Mouse (Mus musculus): ENCODE measurements at regions not wholly inside any gene's neighbourhood (a gene's known extent, or its start where the extent isn't known, plus 50 kb on each side); places are given as distances from the start of the nearest gene placed in this dataset.

GRCm38 (mm10) chr2:115042299-115042785, 387.6 kb upstream of the Dph6 start:
- TF ChIP-seq CTCF (IDR thresholded peaks at IDR 0.05; ENCODE audit: low read depth, low read length) (no peak), POLR2A (IDR thresholded peaks at IDR 0.05; ENCODE audit: borderline replicate concordance, low read depth, low read length) (no peak)
- H3K4me3 ChIP-seq (ENCODE audit: insufficient read depth, low read length): no peak overlapping the region
- H3K27ac ChIP-seq (ENCODE audit: insufficient read depth, low read depth, low read length): no peak overlapping the region
- H3K4me1 ChIP-seq (ENCODE audit: control insufficient read depth, insufficient read depth, low read length): no peaks in the 10 kb centered on the region

GRCm38 (mm10) chr2:115056327-115057070, 401.7 kb upstream of the Dph6 start:
- Histone ChIP-seq H3K4me1 (ENCODE audit: control insufficient read depth, insufficient read depth, low read length) (no peaks in the 10 kb centered on the region), H3K27ac (ENCODE audit: insufficient read depth, low read depth, low read length) (no peak overlapping the region), H3K4me3 (ENCODE audit: insufficient read depth, low read length) (no peak overlapping the region)
- TF ChIP-seq POLR2A (IDR thresholded peaks at IDR 0.05; ENCODE audit: borderline replicate concordance, low read depth, low read length) (no peak), CTCF (IDR thresholded peaks at IDR 0.05; ENCODE audit: low read depth, low read length) (no peak)

GRCm38 (mm10) chr2:115057200-115057599, 402.4 kb upstream of the Dph6 start:
- Histone ChIP-seq H3K4me1 (ENCODE audit: control insufficient read depth, insufficient read depth, low read length) (no peaks in the 10 kb centered on the region), H3K27ac (ENCODE audit: insufficient read depth, low read depth, low read length) (no peak overlapping the region), H3K4me3 (ENCODE audit: insufficient read depth, low read length) (no peak overlapping the region)
- TF ChIP-seq CTCF (IDR thresholded peaks at IDR 0.05; ENCODE audit: low read depth, low read length) (no peak), POLR2A (IDR thresholded peaks at IDR 0.05; ENCODE audit: borderline replicate concordance, low read depth, low read length) (no peak)

GRCm38 (mm10) chr2:115067489-115068163, 412.9 kb upstream of the Dph6 start:
- H3K4me1 ChIP-seq (ENCODE audit: control insufficient read depth, insufficient read depth, low read length): no peaks in the 10 kb centered on the region
- H3K27ac ChIP-seq (ENCODE audit: insufficient read depth, low read depth, low read length): no peak overlapping the region
- TF ChIP-seq CTCF (IDR thresholded peaks at IDR 0.05; ENCODE audit: low read depth, low read length) (no peak), POLR2A (IDR thresholded peaks at IDR 0.05; ENCODE audit: borderline replicate concordance, low read depth, low read length) (no peak)
- no peak overlapping the region for H3K4me3 ChIP-seq (ENCODE audit: insufficient read depth, low read length)

- H3K4me3 ChIP-seq (ENCODE audit: insufficient read depth, low read length): no peak overlapping the region
- no peaks in the 10 kb centered on the region for H3K4me1 ChIP-seq (ENCODE audit: control insufficient read depth, insufficient read depth, low read length)
- H3K27ac ChIP-seq (ENCODE audit: insufficient read depth, low read depth, low read length): no peak overlapping the region
- TF ChIP-seq CTCF (IDR thresholded peaks at IDR 0.05; ENCODE audit: low read depth, low read length): no peak
- no peak for TF ChIP-seq POLR2A (IDR thresholded peaks at IDR 0.05; ENCODE audit: borderline replicate concordance, low read depth, low read length)
These were observed 414.9 kb upstream of the Dph6 start for GRCm38 (mm10) chr2:115069704-115070103.

- TF ChIP-seq POLR2A (IDR thresholded peaks at IDR 0.05; ENCODE audit: borderline replicate concordance, low read depth, low read length) (no peak), CTCF (IDR thresholded peaks at IDR 0.05; ENCODE audit: low read depth, low read length) (no peak)
These were observed 415.4 kb upstream of the Dph6 start for GRCm38 (mm10) chr2:115070123-115070522.

GRCm38 (mm10) chr2:115070666-115071065, 415.9 kb upstream of the Dph6 start:
- no peaks in the 10 kb centered on the region for H3K4me1 ChIP-seq (ENCODE audit: control insufficient read depth, insufficient read depth, low read length)
- no peak overlapping the region for H3K27ac ChIP-seq (ENCODE audit: insufficient read depth, low read depth, low read length)
- TF ChIP-seq POLR2A (IDR thresholded peaks at IDR 0.05; ENCODE audit: borderline replicate concordance, low read depth, low read length) (no peak), CTCF (IDR thresholded peaks at IDR 0.05; ENCODE audit: low read depth, low read length) (no peak)
- H3K4me3 ChIP-seq (ENCODE audit: insufficient read depth, low read length): no peak overlapping the region

More at GRCm38 (mm10) chr2:115070123-115070522, 415.4 kb upstream of the Dph6 start:
- Histone ChIP-seq H3K27ac (ENCODE audit: insufficient read depth, low read depth, low read length) (no peak overlapping the region), H3K4me1 (ENCODE audit: control insufficient read depth, insufficient read depth, low read length) (no peaks in the 10 kb centered on the region), H3K4me3 (ENCODE audit: insufficient read depth, low read length) (no peak overlapping the region)

- H3K4me1 ChIP-seq (ENCODE audit: control insufficient read depth, insufficient read depth, low read length): no peaks in the 10 kb centered on the region
- H3K27ac ChIP-seq (ENCODE audit: insufficient read depth, low read depth, low read length): no peak overlapping the region
- H3K4me3 ChIP-seq (ENCODE audit: insufficient read depth, low read length): no peak overlapping the region
- no peak for TF ChIP-seq POLR2A (IDR thresholded peaks at IDR 0.05; ENCODE audit: borderline replicate concordance, low read depth, low read length)
- no peak for TF ChIP-seq CTCF (IDR thresholded peaks at IDR 0.05; ENCODE audit: low read depth, low read length)
These were observed 427.0 kb upstream of the Dph6 start for GRCm38 (mm10) chr2:115081563-115082291.

- Histone ChIP-seq H3K27ac (ENCODE audit: insufficient read depth, low read depth, low read length) (no peak overlapping the region), H3K4me3 (ENCODE audit: insufficient read depth, low read length) (no peak overlapping the region), H3K4me1 (ENCODE audit: control insufficient read depth, insufficient read depth, low read length) (no peaks in the 10 kb centered on the region)
- no peak for TF ChIP-seq CTCF (IDR thresholded peaks at IDR 0.05; ENCODE audit: low read depth, low read length)
- TF ChIP-seq POLR2A (IDR thresholded peaks at IDR 0.05; ENCODE audit: borderline replicate concordance, low read depth, low read length): no peak
These were observed 427.6 kb upstream of the Dph6 start for GRCm38 (mm10) chr2:115082292-115082809.
